Mouse (Mus musculus) limb, embryonic 14.5 days (tissue): ENCODE data around the gene Trappc2l. TPM values are rescaled to one million over a fixed set of nuclear protein-coding genes. Genes with fewer than 3 reads are reported as not detected.

Experiments
- ATAC-seq: fragments of 200-750 bp; cut with Nextera tagmentation; 2 replicates; pipeline ENCODE4 v1.8.0; 2017; ENCODE audit warnings: low read depth, moderate number of reproducible peaks, moderate TSS enrichment; ENCODE audit not compliant: low FRiP score
- DNase-seq: peaks from one replicate; pipeline ENCODE4 v3.0.0-alpha.2; 2015; ENCODE audit warnings: low spot score
- H3K27ac ChIP-seq: fragments of 300-500 bp; sonication (generic); replicated peaks from 2 replicates; pipeline ENCODE4 v1.5.1; 2014; ENCODE audit warnings: low read depth, mild to moderate bottlenecking, low read length, moderate library complexity, mixed read lengths
- H3K27me3 ChIP-seq: fragments of 300-500 bp; sonication (generic); 2 replicates; pipeline ENCODE4 v1.6.1; 2014; ENCODE audit warnings: low read length, mixed read lengths; ENCODE audit not compliant: control insufficient read depth, insufficient read depth
- H3K36me3 ChIP-seq: fragments of 300-500 bp; sonication (generic); 2 replicates; pipeline ENCODE4 v1.6.1; 2014; ENCODE audit warnings: mild to moderate bottlenecking, low read length, moderate library complexity, mixed read lengths; ENCODE audit not compliant: control insufficient read depth, insufficient read depth
- H3K4me1 ChIP-seq: fragments of 300-500 bp; sonication (generic); 2 replicates; pipeline ENCODE4 v1.6.1; 2014; ENCODE audit warnings: antibody characterized with exemption, low read length, mixed read lengths; ENCODE audit not compliant: control insufficient read depth, insufficient read depth
- H3K4me2 ChIP-seq: fragments of 300-500 bp; sonication (generic); replicated peaks from 2 replicates; pipeline ENCODE4 v1.6.1; 2014; ENCODE audit warnings: low read depth, mild to moderate bottlenecking, low read length, moderate library complexity; ENCODE audit not compliant: severe bottlenecking
- H3K4me3 ChIP-seq: fragments of 300-500 bp; sonication (generic); replicated peaks from 2 replicates; pipeline ENCODE4 v1.5.1; 2014; ENCODE audit warnings: low read length
- H3K9ac ChIP-seq: fragments of 300-500 bp; sonication (generic); 2 replicates; pipeline ENCODE4 v1.6.1; 2014; ENCODE audit warnings: mild to moderate bottlenecking, low read depth, low read length, moderate library complexity; ENCODE audit not compliant: severe bottlenecking
- H3K9me3 ChIP-seq: fragments of 300-500 bp; sonication (generic); 2 replicates; pipeline ENCODE4 v1.6.1; 2016; ENCODE audit warnings: low read length; ENCODE audit not compliant: control insufficient read depth
- POLR2A ChIP-seq: fragments of 200-500 bp; IDR thresholded peaks from 2 replicates; pipeline ENCODE4 v1.8.0; 2012; ENCODE audit warnings: inconsistent platforms, mild to moderate bottlenecking, moderate library complexity, borderline replicate concordance; ENCODE audit not compliant: insufficient read depth, insufficient read length; ENCODE audit errors: extremely low read depth
- WGBS: fragments of 180-500 bp; shearing (Covaris S2); extraction: QIAGEN DNeasy Blood & Tissue Kit; methylation state at CpG from one replicate; pipeline ENCODE4 v1.1.7; 2014; 5-methylcytosine and 5-hydroxymethylcytosine counted together
- polyA plus RNA-seq, 2 experiments: library from polyadenylated mRNA; depleted of rRNA in 1 of 2; stranded (reverse) in 1 of 2; unstranded in 1 of 2; fragments of >200 nt; fragmentation: Nextera tagmentation in 1 of 2; extraction: Ambion mirVana in 1 of 2; gene quantifications; 2 replicates each; pipeline versions ENCODE4 v1.2.1 to v1.2.3; 2012 to 2014

Trappc2l gene
- polyA plus RNA-seq, 2 experiments: 70.2 to 129 TPM

DNA sequence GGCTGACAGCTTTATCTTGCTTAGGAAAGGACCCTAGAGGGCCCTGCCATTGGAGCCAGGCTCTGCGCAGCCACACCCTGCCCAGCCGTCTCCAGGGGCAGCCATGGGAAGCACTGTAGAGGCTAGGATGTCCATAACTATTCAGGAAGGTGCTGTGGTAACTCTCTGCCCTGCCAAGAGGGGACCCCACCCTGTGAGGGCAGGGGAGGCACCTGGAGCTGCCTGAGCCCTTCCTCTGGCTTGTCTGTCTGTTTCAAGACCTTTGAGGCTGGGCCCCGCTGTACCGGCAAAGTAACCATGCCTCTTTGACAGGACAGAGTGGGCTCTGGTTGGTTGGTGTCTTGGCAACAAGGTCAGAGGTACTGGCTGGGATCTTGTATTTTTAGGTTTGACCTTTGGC is 29.4 kb downstream of the Trappc2l start:
- peaks cover 4% of the 10 kb centered on the region; the same call in 1 of the 2 replicates for H3K36me3 ChIP-seq
- peaks cover 23% of the 10 kb centered on the region; the same call in 1 of the 2 replicates for H3K4me1 ChIP-seq
- no peak for TF ChIP-seq POLR2A
- H3K9ac ChIP-seq: no peak overlapping the region
- H3K27me3 ChIP-seq: no peaks in the 10 kb centered on the region
- H3K27ac ChIP-seq: no peak overlapping the region
- 79% methylated on average over 4 of the region's 4 CpGs for WGBS
- DNase-seq (no peak), ATAC-seq (no peak)
- no peak overlapping the region for H3K4me3 ChIP-seq
- H3K9me3 ChIP-seq: no peaks in the 10 kb centered on the region
- H3K4me2 ChIP-seq: no peak overlapping the region

DNA sequence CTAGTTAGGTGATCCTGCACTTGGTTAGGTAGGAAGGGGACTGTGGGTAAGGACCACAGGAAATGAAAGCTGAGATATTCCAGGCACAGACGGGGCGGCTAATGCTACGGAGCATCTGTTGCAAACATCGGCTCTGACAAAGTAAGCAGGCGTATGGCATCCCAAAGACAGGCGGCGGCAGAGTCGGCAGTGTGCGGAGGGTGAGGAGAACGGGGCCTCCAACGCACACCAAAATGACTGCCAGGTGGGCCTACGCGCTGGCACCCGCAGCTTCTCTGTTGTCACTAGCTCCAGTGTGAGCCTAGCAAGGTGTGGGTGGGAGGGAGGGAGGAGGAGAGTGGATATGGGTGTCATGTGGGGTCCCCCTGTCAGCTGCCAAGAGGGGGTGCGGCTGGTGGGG is 30.0 kb downstream of the Trappc2l start:
- DNase-seq (no peak), ATAC-seq (no peak)
- Histone ChIP-seq H3K4me2 (no peak overlapping the region), H3K9ac (no peak overlapping the region), H3K27me3 (no peaks in the 10 kb centered on the region), H3K9me3 (no peaks in the 10 kb centered on the region), H3K4me1 (peaks cover 21% of the 10 kb centered on the region; the same call in 1 of the 2 replicates), H3K36me3 (peaks cover 5% of the 10 kb centered on the region; the same call in 1 of the 2 replicates), H3K27ac (no peak overlapping the region), H3K4me3 (no peak overlapping the region)
- 57% methylated on average over 11 of the region's 15 CpGs for WGBS
- no peak for TF ChIP-seq POLR2A

DNA sequence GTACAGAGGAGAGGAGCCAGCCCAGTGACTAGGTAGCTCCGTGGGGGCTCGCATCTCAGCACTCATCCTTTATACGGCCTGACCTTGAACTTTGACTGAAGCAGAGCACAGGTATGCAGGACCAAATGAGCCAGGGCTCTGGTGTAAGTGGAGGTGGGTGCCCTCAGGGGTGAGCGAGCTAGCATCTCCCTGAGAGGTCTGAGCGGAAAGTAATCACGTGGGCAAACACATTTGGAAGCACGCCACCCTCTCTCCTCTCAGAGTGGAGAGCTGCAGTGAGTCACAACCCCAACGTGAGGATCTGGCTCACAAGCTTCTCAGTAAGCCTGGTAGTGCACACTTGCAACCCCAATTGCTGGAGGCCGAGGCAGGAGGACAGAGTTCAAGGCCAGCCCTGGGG is 30.6 kb downstream of the Trappc2l start:
- H3K9ac ChIP-seq: no peak overlapping the region
- no peak overlapping the region for H3K4me3 ChIP-seq
- no peak overlapping the region for H3K4me2 ChIP-seq
- ATAC-seq (no peak), DNase-seq (no peak)
- H3K9me3 ChIP-seq: no peaks in the 10 kb centered on the region
- no peaks in the 10 kb centered on the region for H3K27me3 ChIP-seq
- no peak overlapping the region for H3K27ac ChIP-seq
- TF ChIP-seq POLR2A: no peak
- peaks cover 5% of the 10 kb centered on the region; the same call in 1 of the 2 replicates for H3K36me3 ChIP-seq
- H3K4me1 ChIP-seq: peaks cover 19% of the 10 kb centered on the region; the same call in 1 of the 2 replicates
- 66% methylated on average over 9 of the region's 9 CpGs for WGBS

- H3K9me3 ChIP-seq: no peaks in the 10 kb centered on the region
- no peak overlapping the region for H3K9ac ChIP-seq
- ATAC-seq (no peak), DNase-seq (no peak)
- H3K36me3 ChIP-seq: peaks cover 5% of the 10 kb centered on the region; the same call in 1 of the 2 replicates
- no peak for TF ChIP-seq POLR2A
- no peak overlapping the region for H3K27ac ChIP-seq
- H3K4me1 ChIP-seq: peaks cover 19% of the 10 kb centered on the region
- H3K27me3 ChIP-seq: no peaks in the 10 kb centered on the region
- 75% methylated on average over 6 of the region's 6 CpGs for whole genome bisulfite sequencing
- no peak overlapping the region for H3K4me3 ChIP-seq
- H3K4me2 ChIP-seq: no peak overlapping the region
Observed at GRCm38 (mm10) chr8:122644175-122644954, 32.9 kb downstream of the Trappc2l start.

DNA sequence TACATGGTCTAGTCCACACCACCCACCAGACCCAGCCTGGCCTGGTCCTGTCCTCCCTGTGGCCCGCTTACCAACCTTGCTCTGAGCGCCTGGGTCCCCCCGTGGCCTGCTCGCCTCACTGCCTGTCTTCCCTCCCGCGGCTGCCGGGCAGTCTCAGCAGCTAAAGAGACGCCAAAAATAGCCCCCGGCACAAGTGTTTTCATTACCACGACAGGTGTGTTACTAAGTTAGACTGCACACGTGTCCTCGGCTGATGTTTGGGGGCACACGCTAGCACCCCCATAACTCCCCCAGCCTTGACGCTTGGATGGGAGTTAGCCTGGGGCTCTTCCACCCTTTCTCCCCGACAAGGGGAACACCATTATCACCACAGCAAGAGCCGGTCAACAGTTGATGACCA is 34.9 kb downstream of the Trappc2l start:
- H3K36me3 ChIP-seq: peaks cover 5% of the 10 kb centered on the region; the same call in 1 of the 2 replicates
- no peak overlapping the region for H3K4me2 ChIP-seq
- H3K9ac ChIP-seq: no peak overlapping the region
- H3K27ac ChIP-seq: no peak overlapping the region
- no peaks in the 10 kb centered on the region for H3K9me3 ChIP-seq
- no peak for TF ChIP-seq POLR2A
- no peak overlapping the region for H3K4me3 ChIP-seq
- ATAC-seq (0 out of 2 replicates have a peak, but pooled peaks have one; percentile 13), DNase-seq (no peak)
- H3K27me3 ChIP-seq: no peaks in the 10 kb centered on the region
- H3K4me1 ChIP-seq: peaks cover 6% of the 10 kb centered on the region
- 77% methylated on average over 16 of the region's 16 CpGs for WGBS
